Comparison of ENCODE assay signal across 13 mouse cellular contexts in genomic region chr4:135453164-135453563, GRCm38 (mm10). TPM values are rescaled to one million over a fixed set of nuclear protein-coding genes. Genes with fewer than 3 reads are reported as not detected.
DNase-seq lines count a peak whose midpoint lies in the region; ATAC-seq and TF ChIP-seq lines count a peak whose summit lies in the region.
"Had no signal": no experiment of that assay in that cellular context is flagged by ENCODE, and none has a peak within 500 bp of the region (broad histone marks: within the 10 kb centered on the region; RNA-seq: fewer than 3 reads in every experiment).

No protein-coding gene starts in this region.

- no peaks in the 10 kb centered on the region for H3K9me3 ChIP-seq in intestine, embryonic 16.5 days (ENCODE audit: control insufficient read depth, low read length)
- no peaks in the 10 kb centered on the region for H3K9me3 ChIP-seq in midbrain, embryonic 14.5 days (ENCODE audit: control insufficient read depth, low read length)
- H3K9me3 ChIP-seq: liver, embryonic 15.5 days; midbrain, embryonic 13.5 days; neural tube, embryonic 12.5 days had no signal

- peak overlapping the region; percentile 57 for H3K27ac ChIP-seq in gastrocnemius, adult 2 months
- peak overlapping the region; percentile 83 for H3K27ac ChIP-seq in intestine, embryonic 16.5 days (ENCODE audit: low read length)
- H3K27ac ChIP-seq in midbrain, embryonic 14.5 days (replicated peaks; ENCODE audit: low read depth, low read length) = no peak overlapping the region
- H3K27ac ChIP-seq: liver, embryonic 15.5 days; midbrain, embryonic 13.5 days; neural tube, embryonic 12.5 days had no signal

- no peaks in the 10 kb centered on the region for H3K27me3 ChIP-seq in intestine, embryonic 16.5 days (replicated peaks; ENCODE audit: control insufficient read depth, insufficient read depth, low read length)
- no peaks in the 10 kb centered on the region for H3K27me3 ChIP-seq in midbrain, embryonic 14.5 days (ENCODE audit: control insufficient read depth, insufficient read depth, low read length)
- H3K27me3 ChIP-seq: liver, embryonic 15.5 days; midbrain, embryonic 13.5 days; neural tube, embryonic 12.5 days had no signal

- intact Hi-C loops in gastrocnemius, adult 2 months (cut with DNase I) = no loop called here
- intact Hi-C loops in left cerebral cortex, postnatal 25 days (cut with DNase I) = no loop called here

- peak overlapping the region; percentile 15; the same call in 1 of the 2 replicates for H3K4me2 ChIP-seq in intestine, embryonic 16.5 days (ENCODE audit: low read depth, low read length)
- H3K4me2 ChIP-seq in midbrain, embryonic 14.5 days (ENCODE audit: low read length) = no peak overlapping the region
- H3K4me2 ChIP-seq: liver, embryonic 15.5 days; midbrain, embryonic 13.5 days; neural tube, embryonic 12.5 days had no signal

- no peaks in the 10 kb centered on the region for H3K36me3 ChIP-seq in intestine, embryonic 16.5 days (ENCODE audit: control insufficient read depth, insufficient read depth, low read length)
- H3K36me3 ChIP-seq in midbrain, embryonic 14.5 days (ENCODE audit: control insufficient read depth, insufficient read depth, low read length) = 0 out of 2 replicates have a peak, but pooled peaks cover 3% of the 10 kb centered on the region
- H3K36me3 ChIP-seq: liver, embryonic 15.5 days; midbrain, embryonic 13.5 days; neural tube, embryonic 12.5 days had no signal

- no peak overlapping the region for H3K4me3 ChIP-seq in gastrocnemius, adult 2 months
- H3K4me3 ChIP-seq in intestine, embryonic 16.5 days (ENCODE audit: low read length) = no peak overlapping the region
- H3K4me3 ChIP-seq in midbrain, embryonic 14.5 days (replicated peaks; ENCODE audit: low read depth, low read length) = no peak overlapping the region
- H3K4me3 ChIP-seq: liver, embryonic 15.5 days; midbrain, embryonic 13.5 days; neural tube, embryonic 12.5 days had no signal

- peak overlapping the region; percentile 14 for H3K9ac ChIP-seq in intestine, embryonic 16.5 days (ENCODE audit: low read depth, low read length)
- H3K9ac ChIP-seq in midbrain, embryonic 14.5 days (replicated peaks; ENCODE audit: low read length) = no peak overlapping the region
- H3K9ac ChIP-seq: liver, embryonic 15.5 days; midbrain, embryonic 13.5 days had no signal

- 43% methylated on average over 6 of the region's 6 CpGs for WGBS in intestine, embryonic 16.5 days
- 88% methylated on average over 6 of the region's 6 CpGs for WGBS in midbrain, embryonic 14.5 days

- peak; percentile 87 for ATAC-seq in intestine, embryonic 16.5 days
- ATAC-seq in midbrain, embryonic 14.5 days (ENCODE audit: low FRiP score, low TSS enrichment) = no peak
- ATAC-seq: midbrain, embryonic 13.5 days had no signal

- no peak for DNase-seq in gastrocnemius, adult 2 months
- no peak for DNase-seq in gastrocnemius, adult 8-10 months (ENCODE audit: low spot score in 2 of 2)
- peak; percentile 36 for DNase-seq in kidney, postnatal 10 days
- peak; percentile 16 for DNase-seq in lung, postnatal 14 days
- no peak for DNase-seq in midbrain, embryonic 14.5 days
- DNase-seq in urinary bladder, adult 2 months (ENCODE audit: low spot score) = no peak
- no peak for DNase-seq in left cerebral cortex, postnatal 25 days (ENCODE audit: low spot score in 2 of 2)

- TF ChIP-seq CTCF in gastrocnemius, adult 2 months (IDR thresholded peaks at IDR 0.05) = no peak

- peaks cover 25% of the 10 kb centered on the region for H3K4me1 ChIP-seq in intestine, embryonic 16.5 days (ENCODE audit: control insufficient read depth, insufficient read depth, low read length)
- H3K4me1 ChIP-seq in midbrain, embryonic 14.5 days (ENCODE audit: control insufficient read depth, insufficient read depth, low read length) = 0 out of 2 replicates have a peak, but pooled peaks cover 4% of the 10 kb centered on the region
- H3K4me1 ChIP-seq: liver, embryonic 15.5 days had no signal

RNA-seq across cellular contexts. Expression of gene Rcan3, which starts 19.5 kb away (rescaled TPM):
- 1 to 10 TPM; 3.1 to 4.0 TPM for total RNA-seq in gastrocnemius, adult 2 months (2021)
- 1 to 10 TPM; 3.1 to 4.0 (median 3.6) TPM for total RNA-seq in gastrocnemius, adult 8-10 months (2022)
- polyA plus RNA-seq in intestine, embryonic 16.5 days (2015; fragmentation: Nextera tagmentation; extraction: Ambion mirVana) = 14.1 and 14.5 TPM in 2 replicates
- 40.9 and 50.2 TPM in 2 replicates for polyA plus RNA-seq in midbrain, embryonic 14.5 days (2014; fragmentation: Nextera tagmentation; extraction: Ambion mirVana)
- polyA plus RNA-seq in urinary bladder, adult 2 months (2012; rRNA removed) = 18.7 and 20.4 TPM in 2 replicates
- 10 to 100 TPM; 24.6 to 30.5 TPM for total RNA-seq in left cerebral cortex, postnatal 25 days (2021)

RNA-seq across cellular contexts. Expression of gene Stpg1, which starts 41.4 kb away (rescaled TPM):
- total RNA-seq in gastrocnemius, adult 2 months (2021) = not detected
- total RNA-seq in gastrocnemius, adult 8-10 months (2022) = not detected
- polyA plus RNA-seq in intestine, embryonic 16.5 days (2015; fragmentation: Nextera tagmentation; extraction: Ambion mirVana) = 0.27 and 0.29 TPM in 2 replicates
- polyA plus RNA-seq in midbrain, embryonic 14.5 days (2014; fragmentation: Nextera tagmentation; extraction: Ambion mirVana) = 0.68 TPM in 1 of 2 replicates, not detected in the other
- polyA plus RNA-seq in urinary bladder, adult 2 months (2012; rRNA removed) = 1.3 and 1.4 TPM in 2 replicates
- 1 to 10 TPM; 1.3 to 1.8 TPM for total RNA-seq in left cerebral cortex, postnatal 25 days (2021)
- total RNA-seq: common myeloid progenitor, adult 5-6 weeks had no signal
- polyA plus RNA-seq: liver, embryonic 15.5 days had no signal

RNA-seq across cellular contexts. Expression of gene Nipal3, which starts 41.7 kb away (rescaled TPM):
- 10 to 100 TPM; 17.3 to 18.4 TPM for total RNA-seq in gastrocnemius, adult 2 months (2021)
- 10 to 100 TPM; 15.2 to 22.0 (median 17.5) TPM for total RNA-seq in gastrocnemius, adult 8-10 months (2022)
- 5.2 and 5.6 TPM in 2 replicates for polyA plus RNA-seq in intestine, embryonic 16.5 days (2015; fragmentation: Nextera tagmentation; extraction: Ambion mirVana)
- polyA plus RNA-seq in midbrain, embryonic 14.5 days (2014; fragmentation: Nextera tagmentation; extraction: Ambion mirVana) = 7.7 and 9.8 TPM in 2 replicates
- 26.9 and 40.9 TPM in 2 replicates for polyA plus RNA-seq in urinary bladder, adult 2 months (2012; rRNA removed)
- total RNA-seq in left cerebral cortex, postnatal 25 days (2021) = 100 to 1,000 TPM; 104 TPM

RNA-seq across cellular contexts. Expression of gene Ncmap, which starts 55.1 kb away (rescaled TPM):
- total RNA-seq in gastrocnemius, adult 2 months (2021) = 1 to 10 TPM; 1.5 TPM
- total RNA-seq in gastrocnemius, adult 8-10 months (2022) = 1 to 10 TPM in 3 of 4 experiments, under 1 TPM in 1; 0.85 to 2.0 (median 1.5) TPM
- polyA plus RNA-seq in intestine, embryonic 16.5 days (2015; fragmentation: Nextera tagmentation; extraction: Ambion mirVana) = 6.1 and 7.3 TPM in 2 replicates
- polyA plus RNA-seq in midbrain, embryonic 14.5 days (2014; fragmentation: Nextera tagmentation; extraction: Ambion mirVana) = 0.67 and 1.4 TPM in 2 replicates
- 9.9 and 10.4 TPM in 2 replicates for polyA plus RNA-seq in urinary bladder, adult 2 months (2012; rRNA removed)
- total RNA-seq in left cerebral cortex, postnatal 25 days (2021) = 1 to 10 TPM in 1 of 2 experiments, under 1 TPM in 1; 0.46 to 1.2 TPM
- total RNA-seq: common myeloid progenitor, adult 5-6 weeks had no signal
- polyA plus RNA-seq: hindbrain, embryonic 11.5 days had no signal

Comparison
In these comparisons a context has a peak if more than half of its experiments do, and no peak if none do; other contexts are left out.
1. DNase-seq: peak in kidney, postnatal 10 days (single experiment) and lung, postnatal 14 days (single experiment); none in gastrocnemius, adult 2 months (single experiment), gastrocnemius, adult 8-10 months (0 of 2), midbrain, embryonic 14.5 days (single experiment), urinary bladder, adult 2 months (single experiment) and left cerebral cortex, postnatal 25 days (0 of 2).
2. RNA of gene Rcan3, which starts 19.5 kb away (total RNA-seq): 24.6 to 30.5 TPM in left cerebral cortex, postnatal 25 days; 3.1 to 4.0 TPM in gastrocnemius, adult 2 months and 3.1 to 4.0 TPM in gastrocnemius, adult 8-10 months; every median in the first group is over 4 times any median in the second.
3. RNA of gene Nipal3, which starts 41.7 kb away (total RNA-seq): 104 TPM in left cerebral cortex, postnatal 25 days; 15.2 to 22.0 TPM in gastrocnemius, adult 8-10 months and 17.3 to 18.4 TPM in gastrocnemius, adult 2 months; every median in the first group is over 4 times any median in the second.